Mouse (Mus musculus) embryonic facial prominence, embryonic 15.5 days (tissue): Measurements from ENCODE around the gene Cab39. TPM values are rescaled to one million over a fixed set of nuclear protein-coding genes. Genes with fewer than 3 reads are reported as not detected.

Experiments
- ATAC-seq: fragments of 200-750 bp; cut with Nextera tagmentation; 2 replicates; pipeline ENCODE4 v1.8.0; 2017; ENCODE audit warnings: low read depth, moderate TSS enrichment; ENCODE audit not compliant: insufficient number of reproducible peaks, low FRiP score, low TSS enrichment
- H3K27ac ChIP-seq: fragments of 300-500 bp; sonication (generic); replicated peaks from 2 replicates; pipeline ENCODE4 v1.5.1; 2015; ENCODE audit warnings: mild to moderate bottlenecking, inconsistent platforms
- H3K27me3 ChIP-seq: fragments of 300-500 bp; sonication (generic); 2 replicates; pipeline ENCODE4 v1.6.1; 2015; ENCODE audit warnings: inconsistent platforms
- H3K36me3 ChIP-seq: fragments of 300-500 bp; sonication (generic); 2 replicates; pipeline ENCODE4 v1.6.1; 2015; ENCODE audit warnings: mild to moderate bottlenecking, inconsistent platforms
- H3K4me1 ChIP-seq: fragments of 300-500 bp; sonication (generic); 2 replicates; pipeline ENCODE4 v1.6.1; 2015; ENCODE audit warnings: inconsistent platforms
- H3K4me2 ChIP-seq: fragments of 300-500 bp; sonication (generic); replicated peaks from 2 replicates; pipeline ENCODE4 v1.6.1; 2015; ENCODE audit warnings: mild to moderate bottlenecking, inconsistent platforms
- H3K4me3 ChIP-seq: fragments of 300-500 bp; sonication (generic); replicated peaks from 2 replicates; pipeline ENCODE4 v1.5.1; 2015; ENCODE audit warnings: mild to moderate bottlenecking, inconsistent platforms
- H3K9ac ChIP-seq: fragments of 300-500 bp; sonication (generic); 2 replicates; pipeline ENCODE4 v1.6.1; 2015; ENCODE audit warnings: inconsistent platforms
- H3K9me3 ChIP-seq: fragments of 300-500 bp; sonication (generic); replicated peaks from 2 replicates; pipeline ENCODE4 v1.6.1; 2016; ENCODE audit warnings: inconsistent platforms
- WGBS: fragments of 180-500 bp; shearing (Covaris S2); methylation state at CpG from one replicate; pipeline ENCODE4 v1.1.7; 2015; 5-methylcytosine and 5-hydroxymethylcytosine counted together
- polyA plus RNA-seq: library from polyadenylated mRNA; unstranded; fragments of >200 nt; fragmentation: Nextera tagmentation; extraction: Ambion mirVana; gene quantifications from 2 replicates; pipeline ENCODE4 v1.2.1, GENCODE M21; 2015

The Cab39 gene
- polyA plus RNA-seq: 30.3 and 31.3 TPM in 2 replicates

DNA sequence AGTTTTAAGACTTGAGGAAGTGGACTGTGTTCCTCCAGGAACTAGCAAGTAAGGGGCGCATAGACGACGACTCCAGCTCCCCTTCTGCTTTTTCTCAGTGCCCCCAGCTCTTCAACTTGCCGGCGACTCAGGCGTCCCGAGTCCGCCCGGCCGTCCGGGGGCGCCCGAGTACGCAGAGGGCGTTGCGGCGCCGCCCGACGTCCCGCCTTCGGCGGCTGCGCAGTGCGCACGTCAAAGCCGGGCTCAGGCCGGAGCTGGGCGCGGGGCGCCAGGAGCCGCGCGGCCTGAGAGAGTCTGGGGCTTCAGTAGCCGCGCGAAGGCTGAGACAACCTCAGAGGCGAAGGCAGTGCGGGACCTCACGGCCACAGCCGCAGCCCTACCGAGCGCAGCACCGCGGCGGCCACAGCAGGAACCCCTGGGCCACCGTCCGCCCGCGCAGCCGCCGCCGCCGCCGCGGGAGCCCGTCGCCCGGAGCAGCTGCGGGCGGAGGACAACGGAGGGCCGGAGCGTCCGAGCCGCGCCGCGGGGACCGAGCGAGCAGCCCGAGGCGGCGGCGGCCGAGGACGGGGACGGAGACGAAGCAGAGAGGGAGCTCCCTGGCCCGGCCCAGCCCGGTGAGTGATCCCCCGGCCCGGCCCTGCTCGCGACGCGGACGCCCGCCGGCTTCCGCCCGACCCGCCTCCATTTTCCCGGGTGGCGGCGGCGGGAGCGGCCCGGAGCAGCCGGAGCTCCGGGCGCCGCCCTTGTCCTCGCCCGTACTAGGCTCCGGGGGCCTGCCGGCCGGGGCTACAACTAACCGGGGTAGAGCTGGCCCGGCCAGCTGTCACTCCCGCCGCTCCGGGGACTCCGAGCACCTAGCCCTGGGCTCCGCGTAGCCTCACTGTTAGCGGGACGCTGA is at the start of gene Cab39:
TSS of gene Cab39 (plus strand) at position 234 of the 898 bp plus-strand sequence.
- peak; percentile 91 for ATAC-seq
- Histone ChIP-seq H3K36me3 (no peaks in the 10 kb centered on the region), H3K27me3 (no peaks in the 10 kb centered on the region), H3K9me3 (no peaks in the 10 kb centered on the region), H3K9ac (peak within 1 kb of the TSS; percentile 88), H3K4me3 (peak within 1 kb of the TSS; percentile 99), H3K4me1 (peaks cover 8% of the 10 kb centered on the region; the same call in 1 of the 2 replicates), H3K27ac (peak within 1 kb of the TSS; percentile 93), H3K4me2 (peak within 1 kb of the TSS; percentile 76)
- WGBS: under 1% methylated on average over 115 of the region's 118 CpGs

DNA sequence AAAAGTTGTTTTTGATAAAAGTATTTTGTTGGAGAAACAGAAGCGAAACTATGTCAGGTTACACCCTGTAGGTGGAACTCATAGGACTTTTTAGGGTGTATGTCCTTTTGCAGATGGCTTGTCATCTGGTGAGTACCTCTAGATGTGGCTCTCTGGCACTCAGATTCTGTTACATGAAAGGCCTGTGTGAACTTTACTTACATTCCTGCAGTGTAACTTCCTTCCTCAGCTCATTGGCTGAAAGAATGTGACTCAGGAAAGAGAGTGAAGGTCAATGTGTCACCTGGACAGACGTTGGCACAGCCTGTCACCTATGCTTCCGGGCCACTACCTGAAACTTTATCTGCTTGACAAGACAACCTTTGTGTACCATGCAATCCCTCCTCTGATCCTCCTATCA is 48.7 kb upstream of the Cab39 start:
- no peak for ATAC-seq
- Histone ChIP-seq H3K9me3 (no peaks in the 10 kb centered on the region), H3K27ac (no peak overlapping the region), H3K36me3 (no peaks in the 10 kb centered on the region), H3K4me3 (no peak overlapping the region), H3K9ac (no peak overlapping the region), H3K4me1 (peaks cover 10% of the 10 kb centered on the region; the same call in 1 of the 2 replicates), H3K27me3 (no peaks in the 10 kb centered on the region), H3K4me2 (no peak overlapping the region)
- 79% methylated on average over 3 of the region's 3 CpGs for WGBS

DNA sequence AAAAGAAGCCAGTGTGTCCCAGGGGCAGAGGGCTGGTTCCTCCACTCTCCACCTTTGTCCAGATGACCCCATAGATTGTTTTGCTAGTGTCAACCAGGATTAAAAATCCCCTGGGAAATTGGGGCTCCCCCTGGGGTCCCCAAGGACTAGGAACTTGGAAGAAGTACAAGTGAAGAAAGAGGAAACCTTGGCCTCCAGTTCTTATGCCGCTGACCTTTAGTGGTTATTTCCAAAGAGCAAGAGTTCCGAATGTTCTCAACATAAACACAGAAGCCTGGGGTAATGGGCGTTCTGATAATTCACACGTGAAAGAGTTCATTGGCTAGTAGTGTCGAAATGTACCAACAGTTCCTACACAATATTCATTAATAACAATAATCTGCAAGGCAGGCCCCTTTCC is 46.7 kb upstream of the Cab39 start:
- no peak for ATAC-seq
- Histone ChIP-seq H3K27me3 (no peaks in the 10 kb centered on the region), H3K9ac (no peak overlapping the region), H3K36me3 (no peaks in the 10 kb centered on the region), H3K4me3 (no peak overlapping the region), H3K4me1 (peaks cover 19% of the 10 kb centered on the region), H3K4me2 (no peak overlapping the region), H3K27ac (no peak overlapping the region), H3K9me3 (no peaks in the 10 kb centered on the region)
- WGBS: 84% methylated on average over 5 of the region's 5 CpGs

DNA sequence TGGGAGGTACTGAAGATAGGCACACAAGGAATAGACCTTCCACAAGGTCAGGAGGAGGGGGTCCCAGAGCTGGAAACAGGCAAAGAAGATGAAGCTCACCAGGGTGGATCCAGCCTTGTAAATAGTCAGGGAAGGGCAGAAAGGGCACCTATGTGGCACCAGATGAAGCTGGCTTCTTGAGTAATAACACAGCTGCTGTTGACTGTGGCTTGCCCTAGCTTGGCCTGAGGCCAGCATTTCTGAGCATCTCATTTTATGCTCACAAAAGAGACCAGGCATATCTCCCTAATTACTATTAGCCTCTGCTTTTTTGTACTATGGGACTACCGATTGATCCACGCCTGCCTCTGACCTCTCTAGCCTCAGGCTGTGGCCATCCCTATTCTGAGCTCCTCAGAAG is 43.4 kb upstream of the Cab39 start:
- Histone ChIP-seq H3K9ac (no peak overlapping the region), H3K27me3 (no peaks in the 10 kb centered on the region), H3K4me2 (no peak overlapping the region), H3K27ac (no peak overlapping the region), H3K4me1 (peaks cover 15% of the 10 kb centered on the region; the same call in 1 of the 2 replicates), H3K4me3 (no peak overlapping the region), H3K9me3 (no peaks in the 10 kb centered on the region), H3K36me3 (no peaks in the 10 kb centered on the region)
- no peak for ATAC-seq
- 57% methylated on average over 2 of the region's 2 CpGs for WGBS

DNA sequence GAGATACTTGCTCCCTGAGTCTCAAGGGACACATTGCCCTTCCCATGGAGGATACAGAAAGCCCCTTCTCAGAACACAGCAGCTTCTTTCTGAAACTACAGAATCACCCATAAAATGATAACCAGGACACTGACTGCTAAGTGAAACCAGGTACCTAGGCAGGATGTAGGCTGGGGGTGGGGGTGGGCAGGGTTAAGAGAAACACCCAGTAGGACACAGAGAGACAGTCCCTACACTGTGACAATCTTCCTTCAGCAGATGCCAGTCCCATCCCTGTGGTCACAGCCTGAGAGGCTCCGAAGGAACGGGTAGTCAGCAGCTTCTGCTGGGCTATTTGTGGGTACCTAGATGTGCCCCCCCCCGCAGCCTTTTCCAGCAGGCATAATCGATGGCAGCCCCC is 42.6 kb upstream of the Cab39 start:
- 81% methylated on average over 4 of the region's 4 CpGs for WGBS
- H3K9me3 ChIP-seq: no peaks in the 10 kb centered on the region
- 0 out of 2 replicates have a peak overlapping the region, but pooled peaks have one; percentile 74 for H3K27ac ChIP-seq
- no peaks in the 10 kb centered on the region for H3K36me3 ChIP-seq
- no peak overlapping the region for H3K4me2 ChIP-seq
- peaks cover 15% of the 10 kb centered on the region; the same call in 1 of the 2 replicates for H3K4me1 ChIP-seq
- no peak overlapping the region for H3K9ac ChIP-seq
- no peak for ATAC-seq
- H3K4me3 ChIP-seq: no peak overlapping the region
- no peaks in the 10 kb centered on the region for H3K27me3 ChIP-seq

DNA sequence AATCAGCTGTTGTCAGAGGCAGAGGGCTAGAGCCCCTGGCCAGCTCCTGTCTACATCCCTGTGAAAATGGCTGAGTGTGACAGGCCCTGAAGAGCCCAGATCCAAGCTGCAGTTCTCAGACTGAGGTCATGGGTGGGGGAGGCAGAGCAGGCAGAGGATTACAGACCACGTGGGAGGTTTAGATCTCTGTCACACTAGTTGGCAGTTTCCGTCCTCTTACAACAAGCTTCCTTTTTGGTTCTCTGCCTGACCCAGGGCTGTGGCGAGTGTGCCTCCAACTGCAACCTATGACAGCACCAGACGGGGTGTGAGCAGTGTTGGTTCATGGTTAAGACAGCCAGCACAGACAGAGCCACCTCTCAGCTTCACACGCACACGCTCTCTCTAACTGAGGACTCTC is 41.7 kb upstream of the Cab39 start:
- Histone ChIP-seq H3K9ac (no peak overlapping the region), H3K9me3 (no peaks in the 10 kb centered on the region), H3K27me3 (no peaks in the 10 kb centered on the region), H3K4me3 (no peak overlapping the region), H3K4me2 (no peak overlapping the region), H3K36me3 (no peaks in the 10 kb centered on the region), H3K4me1 (peaks cover 15% of the 10 kb centered on the region; the same call in 1 of the 2 replicates), H3K27ac (peak overlapping the region; percentile 74)
- WGBS: 35% methylated on average over 6 of the region's 6 CpGs
- ATAC-seq: peak; percentile 53; the same call in 1 of the 2 replicates

DNA sequence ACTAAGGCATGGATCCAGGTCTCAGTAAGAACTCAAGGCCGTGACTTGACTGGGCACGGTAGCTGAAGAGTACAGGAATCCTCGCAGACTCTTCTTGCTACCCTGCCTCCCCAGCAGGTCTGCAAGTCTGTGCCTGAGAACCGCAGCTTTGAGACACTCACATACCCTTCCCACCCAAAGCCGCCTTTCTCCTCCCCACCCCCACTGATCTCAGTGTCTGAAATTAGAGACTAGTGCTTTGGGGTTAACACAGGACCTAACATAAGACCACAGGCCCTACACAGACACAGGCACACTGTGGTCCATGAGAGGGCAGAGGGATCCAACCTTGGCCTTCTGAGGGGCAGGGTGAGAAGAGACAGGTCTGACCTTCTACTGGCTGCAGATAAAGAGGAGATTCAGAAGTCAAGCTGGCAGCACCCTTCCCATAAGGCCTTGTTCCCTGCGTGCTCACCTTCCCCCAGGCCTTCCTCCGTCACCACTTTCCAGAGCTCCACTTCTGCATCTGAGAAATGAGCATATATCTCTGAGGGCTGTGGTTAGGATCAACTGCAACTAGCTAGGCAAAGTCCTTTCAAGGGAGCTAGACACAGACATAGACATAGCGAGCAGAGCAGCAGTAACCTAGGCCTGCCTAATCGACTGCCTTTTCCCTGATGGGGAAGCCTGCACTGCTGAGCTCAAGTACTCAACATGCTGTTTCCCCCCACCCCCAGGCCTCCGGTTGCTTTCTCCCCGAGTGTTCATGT is 41.1 kb upstream of the Cab39 start:
- H3K9ac ChIP-seq: no peak overlapping the region
- WGBS: 63% methylated on average over 11 of the region's 11 CpGs
- peak overlapping the region; percentile 74 for H3K27ac ChIP-seq
- no peaks in the 10 kb centered on the region for H3K9me3 ChIP-seq
- no peak overlapping the region for H3K4me2 ChIP-seq
- peaks cover 15% of the 10 kb centered on the region; the same call in 1 of the 2 replicates for H3K4me1 ChIP-seq
- H3K27me3 ChIP-seq: no peaks in the 10 kb centered on the region
- H3K36me3 ChIP-seq: no peaks in the 10 kb centered on the region
- ATAC-seq: peak; percentile 39; the same call in 1 of the 2 replicates
- no peak overlapping the region for H3K4me3 ChIP-seq

DNA sequence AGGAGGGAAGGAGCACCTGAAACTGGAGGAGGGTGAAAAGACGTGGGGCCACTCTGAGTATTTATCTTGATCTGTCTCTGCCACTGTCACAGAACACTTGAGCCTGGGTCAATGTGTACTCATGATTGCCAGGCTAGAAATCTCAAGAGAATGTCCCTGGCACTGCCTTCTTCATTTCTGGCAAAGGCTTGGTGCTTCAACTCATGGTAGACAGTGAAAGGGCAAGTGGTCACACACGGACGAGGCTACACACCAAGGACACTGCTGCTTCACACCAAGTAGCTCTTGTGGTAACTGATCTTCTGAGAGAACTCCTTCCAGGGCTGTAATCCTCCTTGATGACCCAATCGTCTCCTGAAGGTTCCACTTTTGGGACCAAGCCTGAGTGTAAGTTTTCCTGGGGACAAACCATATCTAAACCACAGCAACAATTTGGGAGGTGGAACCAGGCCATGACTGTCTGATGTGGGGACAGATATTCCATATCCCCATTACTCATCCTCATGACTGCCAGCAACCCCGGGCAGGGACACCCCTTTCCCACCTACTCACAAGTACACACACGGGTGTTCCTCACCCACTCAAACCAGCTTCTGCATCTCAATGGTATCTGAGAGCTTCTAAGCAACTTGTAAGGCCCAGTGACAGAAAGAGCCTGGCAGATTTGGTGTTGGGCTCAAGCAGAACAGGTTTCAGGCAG is 35.6 kb upstream of the Cab39 start:
- H3K9ac ChIP-seq: no peak overlapping the region
- no peak overlapping the region for H3K4me3 ChIP-seq
- H3K27me3 ChIP-seq: no peaks in the 10 kb centered on the region
- H3K36me3 ChIP-seq: no peaks in the 10 kb centered on the region
- peak overlapping the region; percentile 22; the same call in 1 of the 2 replicates for H3K27ac ChIP-seq
- no peak overlapping the region for H3K4me2 ChIP-seq
- no peak for ATAC-seq
- 0 out of 2 replicates have a peak, but pooled peaks cover 9% of the 10 kb centered on the region for H3K4me1 ChIP-seq
- WGBS: 72% methylated on average over 6 of the region's 6 CpGs
- H3K9me3 ChIP-seq: no peaks in the 10 kb centered on the region

DNA sequence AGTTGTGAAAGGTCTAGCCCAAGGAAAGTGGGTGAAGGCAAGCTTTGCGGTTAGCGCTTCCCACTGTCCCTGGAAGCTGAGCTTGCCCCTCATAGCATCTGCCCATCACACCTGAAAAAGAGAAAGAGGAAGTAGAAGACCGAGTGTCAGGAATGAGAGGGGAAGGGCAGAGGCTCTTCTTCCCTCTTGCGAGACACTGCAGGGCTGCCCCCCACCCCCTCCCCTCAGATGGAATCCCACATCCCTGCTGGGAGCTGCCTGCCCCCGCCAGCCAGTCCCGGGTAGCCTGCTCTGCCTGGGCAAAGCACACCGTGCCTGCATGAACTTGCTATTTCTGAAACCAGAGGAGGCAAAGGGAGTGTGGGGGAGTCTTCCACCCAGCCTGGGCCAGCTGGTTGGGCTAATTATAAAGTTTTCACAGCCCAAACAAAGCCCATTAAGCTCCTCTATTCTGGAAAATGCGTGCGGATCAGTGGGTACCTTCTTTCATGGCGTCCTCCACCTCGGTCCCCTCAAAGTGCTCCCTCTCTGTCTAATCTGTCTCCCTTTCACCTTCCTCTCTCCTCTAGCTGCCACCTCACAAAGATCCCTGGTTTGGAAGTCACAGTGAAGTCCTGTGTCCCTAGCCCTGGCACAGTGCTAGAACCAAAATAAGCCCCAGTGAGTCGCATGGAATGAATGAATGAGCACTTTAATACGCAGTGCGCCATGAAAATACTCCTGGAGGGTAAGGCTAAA is 34.8 kb upstream of the Cab39 start:
- Histone ChIP-seq H3K9me3 (no peaks in the 10 kb centered on the region), H3K27me3 (no peaks in the 10 kb centered on the region), H3K36me3 (no peaks in the 10 kb centered on the region), H3K9ac (no peak overlapping the region), H3K4me1 (0 out of 2 replicates have a peak, but pooled peaks cover 9% of the 10 kb centered on the region), H3K4me2 (no peak overlapping the region), H3K4me3 (no peak overlapping the region), H3K27ac (peak overlapping the region; percentile 48)
- ATAC-seq: peak; percentile 79; the same call in 1 of the 2 replicates
- WGBS: 30% methylated on average over 14 of the region's 14 CpGs

DNA sequence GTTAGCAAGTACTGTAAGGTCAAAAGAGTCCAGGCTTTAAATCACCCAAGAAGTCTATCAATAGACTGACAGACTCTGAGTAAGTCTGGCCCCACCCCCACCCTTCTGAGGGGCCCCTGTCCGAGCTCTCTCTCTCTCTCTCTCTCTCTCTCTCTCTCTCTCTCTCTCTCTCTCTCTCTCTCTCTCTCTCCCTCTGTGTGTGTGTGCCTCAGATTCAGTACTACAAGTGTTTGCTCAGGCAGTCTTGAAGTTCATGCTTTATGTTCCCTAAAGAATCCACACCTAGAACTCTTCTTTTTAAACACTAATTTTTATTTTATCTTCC is 34.3 kb upstream of the Cab39 start:
- 11% methylated on average over 1 of the region's 1 CpGs for WGBS
- Histone ChIP-seq H3K27ac (peak overlapping the region; percentile 48; the same call in 1 of the 2 replicates), H3K9me3 (no peaks in the 10 kb centered on the region), H3K36me3 (no peaks in the 10 kb centered on the region), H3K4me2 (no peak overlapping the region), H3K27me3 (no peaks in the 10 kb centered on the region), H3K4me1 (0 out of 2 replicates have a peak, but pooled peaks cover 9% of the 10 kb centered on the region), H3K9ac (no peak overlapping the region), H3K4me3 (no peak overlapping the region)
- no peak for ATAC-seq
